Mouse (Mus musculus) forebrain, embryonic 13.5 days (tissue): ENCODE measurements around the gene Aebp1. TPM values are rescaled to one million over a fixed set of nuclear protein-coding genes. Genes with fewer than 3 reads are reported as not detected.
A peak's percentile ranks its signal among the peaks of the same experiment; 100 is the strongest.

Source experiments
- ATAC-seq: fragments of 200-750 bp; cut with Nextera tagmentation; 2 replicates; pipeline ENCODE4 v1.8.0; 2017
- H3K27ac ChIP-seq: fragments of 300-500 bp; sonication (generic); 2 replicates; pipeline ENCODE4 v1.5.1; 2015; ENCODE audit warnings: inconsistent platforms, mild to moderate bottlenecking, moderate library complexity
- H3K27me3 ChIP-seq: fragments of 300-500 bp; sonication (generic); 2 replicates; pipeline ENCODE4 v1.6.1; 2015; ENCODE audit warnings: mild to moderate bottlenecking, inconsistent platforms
- H3K36me3 ChIP-seq: fragments of 300-500 bp; sonication (generic); 2 replicates; pipeline ENCODE4 v1.6.1; 2015; ENCODE audit warnings: mild to moderate bottlenecking, inconsistent platforms; ENCODE audit not compliant: poor library complexity, severe bottlenecking
- H3K4me1 ChIP-seq: fragments of 300-500 bp; sonication (generic); 2 replicates; pipeline ENCODE4 v1.6.1; 2015; ENCODE audit warnings: inconsistent platforms
- H3K4me2 ChIP-seq: fragments of 300-500 bp; sonication (generic); 2 replicates; pipeline ENCODE4 v1.6.1; 2015; ENCODE audit warnings: inconsistent platforms, mild to moderate bottlenecking, moderate library complexity
- H3K4me3 ChIP-seq: fragments of 300-500 bp; sonication (generic); 2 replicates; pipeline ENCODE4 v1.5.1; 2015; ENCODE audit warnings: mild to moderate bottlenecking, inconsistent platforms
- H3K9ac ChIP-seq: fragments of 300-500 bp; sonication (generic); 2 replicates; pipeline ENCODE4 v1.6.1; 2015; ENCODE audit warnings: mild to moderate bottlenecking, inconsistent platforms
- H3K9me3 ChIP-seq: fragments of 300-500 bp; sonication (generic); replicated peaks from 2 replicates; pipeline ENCODE4 v1.6.1; 2016; ENCODE audit warnings: inconsistent platforms
- WGBS: fragments of 180-500 bp; shearing (Covaris S2); methylation state at CpG from one replicate; pipeline ENCODE4 v1.1.7; 2015; 5-methylcytosine and 5-hydroxymethylcytosine counted together
- polyA plus RNA-seq: library from polyadenylated mRNA; unstranded; fragments of >200 nt; fragmentation: Nextera tagmentation; extraction: Ambion mirVana; gene quantifications from 2 replicates; pipeline ENCODE4 v1.2.1, GENCODE M21; 2015

The Aebp1 gene
- 5.5 and 6.0 TPM in 2 replicates for polyA plus RNA-seq

DNA sequence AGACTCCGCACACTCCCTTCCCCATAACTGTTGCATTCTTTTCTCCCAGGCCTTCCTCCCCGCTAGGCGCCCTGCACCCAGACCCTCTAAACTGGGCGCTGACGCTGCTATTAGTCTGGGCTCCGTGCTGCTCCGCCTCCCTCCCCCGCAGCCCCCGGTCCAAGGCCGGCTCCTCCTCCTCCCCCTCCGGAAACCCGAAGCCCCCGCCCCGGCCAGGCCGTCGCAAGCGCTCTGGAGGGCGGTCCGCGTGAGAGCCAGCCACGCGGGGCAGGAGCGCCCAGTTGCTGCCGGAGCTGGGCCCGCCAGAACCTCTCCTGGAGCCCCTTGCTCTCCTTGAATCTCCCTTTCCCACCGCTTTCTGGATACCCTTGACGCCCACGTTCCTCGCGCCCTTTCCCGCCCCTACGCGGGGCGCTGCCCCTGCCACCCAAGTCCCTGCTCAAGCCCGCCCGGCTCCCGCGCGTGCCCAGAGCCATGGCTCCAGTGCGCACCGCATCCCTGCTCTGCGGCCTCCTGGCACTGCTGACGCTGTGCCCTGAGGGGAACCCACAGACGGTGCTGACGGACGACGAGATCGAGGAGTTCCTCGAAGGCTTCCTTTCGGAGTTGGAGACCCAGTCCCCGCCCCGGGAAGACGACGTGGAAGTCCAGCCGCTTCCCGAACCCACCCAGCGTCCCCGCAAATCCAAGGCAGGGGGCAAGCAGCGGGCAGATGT, at the start of gene Aebp1:
Gene Aebp1, plus strand, starts transcription at position 270 of the 716 bp plus-strand sequence.
- no peaks in the 10 kb centered on the region for H3K36me3 ChIP-seq
- WGBS = 4% methylated on average over 59 of the region's 59 CpGs
- peak; percentile 21; the same call in 1 of the 2 replicates for ATAC-seq
- H3K9ac ChIP-seq = peak within 1 kb of the TSS; percentile 46
- H3K4me2 ChIP-seq = peak within 1 kb of the TSS; percentile 61
- peaks cover 55% of the 10 kb centered on the region for H3K27me3 ChIP-seq
- peaks cover 16% of the 10 kb centered on the region for H3K4me1 ChIP-seq
- H3K27ac ChIP-seq = no peak within 1 kb of the TSS
- no peaks in the 10 kb centered on the region for H3K9me3 ChIP-seq
- peak within 1 kb of the TSS; percentile 37 for H3K4me3 ChIP-seq

DNA sequence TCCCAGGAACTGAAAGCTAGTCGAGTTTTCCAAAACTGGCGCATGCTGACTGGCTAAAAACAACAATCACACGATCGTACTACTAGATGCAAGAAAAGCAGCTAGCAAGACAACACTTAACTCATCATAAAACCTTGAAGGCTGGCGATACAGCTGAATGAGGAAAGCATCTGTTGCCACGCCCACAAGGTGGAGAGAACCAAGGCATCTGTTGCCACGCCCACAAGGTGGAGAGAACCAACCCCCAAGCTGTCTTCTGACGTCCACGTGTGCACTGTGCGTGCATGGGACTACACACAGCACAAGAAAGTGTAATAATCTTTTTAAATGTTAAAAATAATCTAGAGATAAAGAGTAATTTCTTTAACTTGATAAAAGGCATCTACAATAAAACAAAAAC, 48.4 kb upstream of the Aebp1 start:
- no peak overlapping the region for H3K27ac ChIP-seq
- ATAC-seq = no peak
- H3K9ac ChIP-seq = no peak overlapping the region
- no peaks in the 10 kb centered on the region for H3K27me3 ChIP-seq
- no peaks in the 10 kb centered on the region for H3K4me1 ChIP-seq
- H3K4me3 ChIP-seq = no peak overlapping the region
- peaks cover 5% of the 10 kb centered on the region; the same call in 1 of the 2 replicates for H3K9me3 ChIP-seq
- no peak overlapping the region for H3K4me2 ChIP-seq
- H3K36me3 ChIP-seq = no peaks in the 10 kb centered on the region
- 80% methylated on average over 10 of the region's 10 CpGs for WGBS

DNA sequence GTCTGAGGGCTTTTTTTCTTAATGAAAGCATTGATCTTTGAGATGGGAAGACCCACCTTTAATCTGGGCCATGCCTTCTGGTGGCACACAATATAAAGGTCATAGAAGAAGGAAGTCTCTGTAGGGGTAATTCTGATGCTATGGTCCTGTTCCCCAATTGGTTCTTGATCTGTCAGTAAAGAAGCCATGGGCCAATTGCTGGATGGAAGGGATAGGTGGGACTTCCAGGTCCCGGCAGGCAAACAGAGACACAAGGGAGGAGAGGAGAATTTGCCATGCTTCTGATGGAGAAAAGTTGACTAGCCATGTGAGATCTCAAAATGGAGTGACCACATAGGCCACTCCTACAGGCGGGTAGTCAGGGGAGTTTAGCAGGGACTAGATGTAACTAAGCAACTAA, 42.5 kb upstream of the Aebp1 start:
- Histone ChIP-seq H3K4me3 (no peak overlapping the region), H3K9me3 (no peaks in the 10 kb centered on the region), H3K36me3 (no peaks in the 10 kb centered on the region), H3K4me2 (no peak overlapping the region), H3K27ac (no peak overlapping the region), H3K9ac (no peak overlapping the region), H3K27me3 (no peaks in the 10 kb centered on the region), H3K4me1 (no peaks in the 10 kb centered on the region)
- WGBS = 84% methylated on average over 2 of the region's 2 CpGs
- no peak for ATAC-seq

DNA sequence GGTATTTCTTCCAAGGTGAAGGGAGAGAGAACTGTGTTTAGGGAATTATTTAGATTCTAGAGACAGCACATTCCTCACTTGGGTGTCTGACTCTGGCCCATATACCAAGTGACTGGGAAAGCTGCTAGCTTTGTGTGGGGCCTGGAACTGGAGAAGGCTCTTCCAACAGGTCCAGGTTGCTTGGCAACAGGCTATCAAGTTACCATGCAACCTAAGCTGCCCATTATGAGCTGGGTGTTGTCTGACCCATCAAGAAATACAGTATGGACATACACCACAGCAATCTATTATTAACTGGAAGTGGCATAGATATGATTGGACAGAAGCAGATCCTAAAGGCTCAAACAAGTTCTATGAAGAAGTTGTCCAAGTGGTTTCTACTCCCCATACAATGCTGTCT, 36.3 kb upstream of the Aebp1 start:
- Histone ChIP-seq H3K27ac (no peak overlapping the region), H3K9me3 (no peaks in the 10 kb centered on the region), H3K4me2 (no peak overlapping the region), H3K27me3 (no peaks in the 10 kb centered on the region), H3K9ac (no peak overlapping the region), H3K4me1 (no peaks in the 10 kb centered on the region), H3K4me3 (no peak overlapping the region), H3K36me3 (peaks cover 23% of the 10 kb centered on the region)
- ATAC-seq = no peak

DNA sequence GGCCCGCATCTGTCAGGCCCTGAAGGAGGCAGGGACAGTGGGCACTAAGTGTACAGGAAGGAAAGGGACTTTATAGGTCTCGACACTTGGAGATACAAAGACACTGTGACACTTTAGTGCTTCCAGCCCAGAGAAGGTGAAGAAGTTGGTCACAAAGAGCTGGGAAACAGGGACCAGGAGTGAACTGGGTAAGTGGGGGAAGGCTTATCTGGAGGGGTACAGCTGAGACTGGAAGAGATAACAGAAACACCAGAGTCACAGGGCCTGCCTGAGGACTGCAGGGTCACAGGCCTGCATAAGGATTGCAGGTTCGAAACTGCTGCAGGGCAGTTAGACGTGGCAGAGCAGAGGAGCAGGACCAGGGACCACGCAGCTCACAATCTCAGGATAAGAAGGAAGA, 33.8 kb upstream of the Aebp1 start:
- Histone ChIP-seq H3K27ac (no peak overlapping the region), H3K9ac (no peak overlapping the region), H3K4me1 (no peaks in the 10 kb centered on the region), H3K27me3 (no peaks in the 10 kb centered on the region), H3K9me3 (no peaks in the 10 kb centered on the region), H3K4me2 (no peak overlapping the region), H3K4me3 (no peak overlapping the region), H3K36me3 (peaks cover 48% of the 10 kb centered on the region)
- 88% methylated on average over 5 of the region's 5 CpGs for WGBS
- ATAC-seq = no peak

DNA sequence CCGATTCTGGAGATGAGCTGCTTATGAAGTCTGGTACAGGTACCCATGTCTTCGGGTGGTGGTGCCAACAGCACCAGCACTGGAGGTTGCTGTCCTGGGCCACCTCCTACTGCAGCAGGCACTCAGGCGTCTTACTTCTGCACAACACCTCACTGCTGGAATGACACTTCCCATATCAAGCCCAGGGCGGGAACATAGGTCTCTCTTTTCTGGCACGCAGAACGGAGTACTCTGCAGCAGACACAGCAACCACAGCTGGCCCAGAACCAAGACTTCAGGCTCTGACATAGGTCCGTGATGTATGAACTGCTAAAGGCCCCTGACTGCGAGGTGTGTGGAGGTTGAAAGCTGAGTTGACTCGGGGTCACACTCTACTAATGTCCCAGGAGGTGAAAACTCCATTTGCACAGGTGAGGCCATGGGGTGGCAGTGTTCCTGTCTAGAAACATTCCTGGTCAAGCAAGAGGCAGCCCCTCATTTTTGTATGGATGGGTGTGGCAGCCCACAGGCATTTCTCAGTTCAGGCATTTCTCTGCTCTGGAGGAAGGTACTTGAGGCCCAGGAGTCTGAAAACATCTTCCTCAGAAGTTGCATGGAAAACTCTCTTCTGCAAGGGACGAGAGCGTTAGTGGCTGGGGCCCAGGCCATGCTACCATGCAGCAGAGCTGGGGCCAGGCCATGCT, 33.1 kb upstream of the Aebp1 start:
- 90% methylated on average over 11 of the region's 11 CpGs for WGBS
- H3K27me3 ChIP-seq = no peaks in the 10 kb centered on the region
- H3K4me1 ChIP-seq = no peaks in the 10 kb centered on the region
- H3K4me2 ChIP-seq = no peak overlapping the region
- H3K9me3 ChIP-seq = no peaks in the 10 kb centered on the region
- no peak overlapping the region for H3K9ac ChIP-seq
- H3K4me3 ChIP-seq = no peak overlapping the region
- no peak for ATAC-seq
- no peak overlapping the region for H3K27ac ChIP-seq
- H3K36me3 ChIP-seq = peaks cover 48% of the 10 kb centered on the region

DNA sequence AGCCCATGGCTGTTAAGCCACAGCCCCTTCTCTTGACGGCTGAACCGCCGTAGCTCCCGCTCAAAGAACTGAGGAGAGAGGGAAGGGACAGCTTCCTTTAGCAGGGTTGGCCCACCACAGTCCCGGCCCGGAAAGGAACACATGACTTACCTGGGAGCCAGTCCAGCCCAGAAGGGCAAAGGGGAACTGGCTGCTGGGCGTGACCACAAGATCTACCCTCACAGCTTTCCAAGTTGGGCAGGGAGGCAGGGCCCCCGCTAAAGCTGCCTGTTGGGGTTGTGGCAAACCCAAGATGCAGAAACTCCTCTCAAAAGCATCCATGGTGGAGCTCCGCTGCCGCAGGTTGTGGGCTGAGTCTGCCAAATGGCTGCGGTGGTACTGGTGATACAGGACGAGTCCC, 32.4 kb upstream of the Aebp1 start:
- no peaks in the 10 kb centered on the region for H3K4me1 ChIP-seq
- no peak overlapping the region for H3K4me3 ChIP-seq
- H3K9ac ChIP-seq = no peak overlapping the region
- no peak for ATAC-seq
- no peaks in the 10 kb centered on the region for H3K9me3 ChIP-seq
- H3K36me3 ChIP-seq = peaks cover 49% of the 10 kb centered on the region
- 91% methylated on average over 12 of the region's 12 CpGs for WGBS
- no peaks in the 10 kb centered on the region for H3K27me3 ChIP-seq
- no peak overlapping the region for H3K27ac ChIP-seq
- H3K4me2 ChIP-seq = no peak overlapping the region

DNA sequence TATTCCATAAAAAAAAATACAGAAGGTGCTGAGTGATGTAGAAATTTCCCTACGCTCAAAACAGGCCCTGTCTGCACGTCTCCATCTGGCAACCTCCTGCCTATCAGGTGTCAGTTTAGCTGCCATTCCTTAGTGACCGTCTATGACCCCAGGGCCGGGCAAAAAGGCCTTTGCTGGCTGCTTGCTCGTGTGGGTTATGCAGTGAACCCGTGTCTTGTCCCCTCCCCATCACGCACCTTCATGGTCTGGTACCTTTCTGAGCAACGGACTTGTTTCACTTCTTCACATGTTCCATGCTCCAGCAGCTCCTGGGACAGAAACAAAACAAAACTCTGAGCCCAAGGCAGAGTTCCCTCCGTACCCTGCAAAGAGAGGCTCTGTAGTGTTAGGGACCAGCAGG, 27.2 kb upstream of the Aebp1 start:
- no peak for ATAC-seq
- Histone ChIP-seq H3K9ac (no peak overlapping the region), H3K4me3 (no peak overlapping the region), H3K27ac (no peak overlapping the region), H3K4me1 (peaks cover 13% of the 10 kb centered on the region), H3K36me3 (peaks cover 30% of the 10 kb centered on the region), H3K9me3 (no peaks in the 10 kb centered on the region), H3K27me3 (no peaks in the 10 kb centered on the region), H3K4me2 (no peak overlapping the region)
- WGBS = 92% methylated on average over 9 of the region's 9 CpGs

DNA sequence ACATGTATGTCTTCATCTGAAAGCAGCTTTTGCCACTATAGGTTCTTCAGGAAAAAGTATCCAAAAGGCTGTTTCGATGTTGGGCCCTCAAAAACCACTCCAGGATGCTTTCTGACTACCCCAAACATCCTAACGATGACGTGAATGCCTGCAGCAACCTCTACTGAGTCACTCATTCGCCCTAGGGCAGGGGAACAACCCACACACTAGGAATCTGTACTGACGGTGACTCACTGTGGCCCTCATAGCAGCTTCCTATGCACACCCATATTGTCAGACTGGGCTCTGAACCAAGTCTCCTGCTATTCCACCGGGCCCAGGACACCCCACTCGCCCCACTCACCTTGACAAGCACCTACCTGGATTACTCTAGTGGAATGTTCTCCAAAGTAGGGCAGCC, 26.7 kb upstream of the Aebp1 start:
- no peak overlapping the region for H3K27ac ChIP-seq
- WGBS = 90% methylated on average over 7 of the region's 7 CpGs
- no peak for ATAC-seq

DNA sequence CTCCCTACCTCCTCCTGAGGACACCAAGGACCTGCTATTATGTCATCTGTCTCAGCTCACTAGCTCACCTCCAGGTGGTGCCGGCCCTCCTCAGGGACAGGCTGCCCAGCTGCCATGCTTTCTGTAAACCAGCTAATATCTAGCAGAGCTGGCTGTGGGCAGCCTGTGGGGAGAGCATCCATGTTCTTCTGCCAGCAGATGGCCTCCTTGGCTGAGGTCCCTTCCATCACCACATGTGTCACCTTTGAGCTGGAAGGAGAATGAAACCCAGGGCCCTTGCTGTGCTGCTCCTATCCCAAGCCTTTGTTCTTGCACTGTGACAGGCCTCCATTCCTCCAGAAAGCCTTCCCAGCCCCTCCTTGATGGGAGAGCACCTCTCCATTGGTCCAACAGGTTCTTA, 25.6 kb upstream of the Aebp1 start:
- H3K36me3 ChIP-seq = peaks cover 22% of the 10 kb centered on the region
- 46% methylated on average over 1 of the region's 1 CpGs for WGBS
- no peak for ATAC-seq
- peak overlapping the region; percentile 19; the same call in 1 of the 2 replicates for H3K27ac ChIP-seq
- H3K4me3 ChIP-seq = no peak overlapping the region
- no peaks in the 10 kb centered on the region for H3K9me3 ChIP-seq
- no peak overlapping the region for H3K4me2 ChIP-seq
- H3K9ac ChIP-seq = no peak overlapping the region
- no peaks in the 10 kb centered on the region for H3K27me3 ChIP-seq
- peaks cover 13% of the 10 kb centered on the region for H3K4me1 ChIP-seq

More for the DNA sequence above, 26.7 kb upstream of the Aebp1 start:
- Histone ChIP-seq H3K9me3 (no peaks in the 10 kb centered on the region), H3K27me3 (no peaks in the 10 kb centered on the region), H3K36me3 (peaks cover 28% of the 10 kb centered on the region), H3K4me1 (peaks cover 13% of the 10 kb centered on the region), H3K4me3 (no peak overlapping the region), H3K4me2 (no peak overlapping the region), H3K9ac (no peak overlapping the region)

DNA sequence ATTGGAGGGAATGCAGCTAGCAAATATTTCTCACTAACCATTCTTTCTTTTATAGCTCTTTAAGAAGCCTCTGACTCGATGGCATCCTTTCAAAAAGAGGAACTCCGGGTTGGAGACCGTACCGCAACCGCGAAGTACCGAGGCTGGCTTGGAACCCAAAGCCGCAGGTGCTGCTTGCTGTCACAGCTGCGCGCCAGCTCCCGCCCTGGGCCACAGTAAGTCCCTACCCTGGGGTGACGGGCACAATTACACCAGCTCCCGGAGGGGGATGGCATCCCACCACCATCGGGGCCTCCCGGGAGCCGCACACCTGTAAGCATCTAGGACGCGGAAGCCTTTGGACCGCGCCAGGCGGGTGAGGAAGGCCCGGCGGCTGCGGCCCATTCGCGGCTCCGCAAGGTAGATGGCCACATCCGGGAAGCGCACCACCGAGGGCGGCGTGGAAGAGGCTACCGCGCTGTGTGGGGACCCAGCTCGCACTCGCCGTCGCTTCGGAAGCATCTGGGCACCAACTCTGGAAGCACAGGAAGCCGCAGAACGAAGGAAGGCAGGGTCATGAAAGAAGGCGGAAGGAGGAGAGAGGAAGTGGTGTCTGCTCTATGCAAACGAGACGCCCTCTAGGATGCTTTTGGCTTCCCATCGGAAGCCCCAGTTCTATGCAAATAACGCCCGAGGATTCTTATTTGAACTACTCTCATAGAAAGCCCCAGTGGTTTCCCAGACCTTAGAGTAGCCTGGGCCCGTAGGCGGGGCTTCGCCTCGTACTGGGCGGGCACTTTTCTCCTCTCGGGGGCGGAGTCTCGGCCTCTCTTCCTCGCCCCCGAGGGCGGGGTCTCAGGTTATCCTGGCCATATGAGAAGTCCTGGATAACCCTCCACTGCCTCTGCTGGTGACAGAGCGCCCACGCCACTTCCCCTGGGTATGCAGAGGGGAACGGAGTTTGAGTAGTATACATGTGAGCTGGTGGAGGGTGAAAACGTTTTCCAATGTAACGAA, 24.2 kb upstream of the Aebp1 start, which contains the start of gene Polm:
Gene Polm, minus strand, starts transcription at position 766 of the 996 bp plus-strand sequence.
- H3K4me1 ChIP-seq = peaks cover 13% of the 10 kb centered on the region
- peaks cover 8% of the 10 kb centered on the region; the same call in 1 of the 2 replicates for H3K36me3 ChIP-seq
- ATAC-seq = peak; percentile 98
- H3K9me3 ChIP-seq = no peaks in the 10 kb centered on the region
- peak within 1 kb of the TSS; percentile 69 for H3K4me3 ChIP-seq
- no peaks in the 10 kb centered on the region for H3K27me3 ChIP-seq
- peak within 1 kb of the TSS; percentile 74 for H3K27ac ChIP-seq
- H3K9ac ChIP-seq = peak within 1 kb of the TSS; percentile 85
- peak within 1 kb of the TSS; percentile 91 for H3K4me2 ChIP-seq
- WGBS = under 1% methylated on average over 63 of the region's 63 CpGs

DNA sequence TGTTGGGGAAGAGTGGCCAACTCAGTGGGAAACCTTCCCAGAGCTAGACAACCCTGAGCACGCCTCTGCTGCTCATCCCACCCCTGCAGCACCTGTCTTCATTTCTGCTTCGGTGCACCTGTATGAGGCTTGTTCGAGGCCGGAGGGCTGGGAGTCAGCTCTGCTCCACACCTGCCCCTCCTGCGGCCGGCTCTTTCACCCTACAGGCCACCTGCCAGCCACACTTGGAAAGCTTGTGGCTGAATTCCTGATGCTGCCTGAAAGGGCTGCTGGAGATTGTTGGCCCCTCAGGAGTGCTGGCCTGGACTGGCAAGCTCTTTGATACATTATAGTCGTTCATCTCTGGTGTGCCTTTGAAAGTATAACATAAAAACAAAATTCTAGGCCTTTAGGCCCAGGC, 21.4 kb upstream of the Aebp1 start:
- Histone ChIP-seq H3K4me1 (peaks cover 13% of the 10 kb centered on the region), H3K9ac (no peak overlapping the region), H3K27ac (no peak overlapping the region), H3K4me3 (no peak overlapping the region), H3K36me3 (no peaks in the 10 kb centered on the region), H3K9me3 (no peaks in the 10 kb centered on the region), H3K4me2 (no peak overlapping the region), H3K27me3 (no peaks in the 10 kb centered on the region)
- ATAC-seq = no peak
- 84% methylated on average over 7 of the region's 7 CpGs for WGBS
